Mouse (Mus musculus) cerebellum, adult 9-10 months (tissue): ENCODE results near the gene Lefty2.
"Not testable (repeated sequence)": the region's sequence is repeated elsewhere in the genome, so short reads cannot be mapped to it uniquely, and the experiment has no call there.

Source experiments
- DNase-seq: peaks from one replicate; pipeline ENCODE4 v3.0.0; 2022

Gene Lefty2

GRCm38 (mm10) chr1:180936610-180937398 lies 43.9 kb downstream of the Lefty2 start:
- not testable (repeated sequence) for DNase-seq

- not testable (repeated sequence) for DNase-seq
These were observed 44.7 kb downstream of the Lefty2 start for GRCm38 (mm10) chr1:180937631-180938030.

- DNase-seq: not testable (repeated sequence)
These were observed 45.9 kb downstream of the Lefty2 start for GRCm38 (mm10) chr1:180938781-180939180.

GRCm38 (mm10) chr1:180940776-180941460 lies 48.0 kb downstream of the Lefty2 start:
- DNase-seq: no peak

GRCm38 (mm10) chr1:180941726-180942125 lies 48.8 kb downstream of the Lefty2 start:
- DNase-seq: no peak

- no peak for DNase-seq
These were observed 49.5 kb downstream of the Lefty2 start, which contains the start of gene Tmem63a for GRCm38 (mm10) chr1:180942166-180943031. Gene Tmem63a, plus strand, starts transcription at chr1:180942344.

GRCm38 (mm10) chr1:180943032-180943644 lies 50.2 kb downstream of the Lefty2 start:
- DNase-seq: no peak

GRCm38 (mm10) chr1:180943896-180944295 lies 51.0 kb downstream of the Lefty2 start:
- DNase-seq: no peak

GRCm38 (mm10) chr1:180944553-180944952 lies 51.6 kb downstream of the Lefty2 start:
- DNase-seq: no peak

- DNase-seq: no peak
These were observed 52.4 kb downstream of the Lefty2 start for GRCm38 (mm10) chr1:180945001-180945980.

- no peak for DNase-seq
These were observed 53.5 kb downstream of the Lefty2 start for GRCm38 (mm10) chr1:180946448-180946847.
